Mouse (Mus musculus): ENCODE results near the gene Zfp839. TPM values are rescaled to one million over a fixed set of nuclear protein-coding genes. Genes with fewer than 3 reads are reported as not detected.

The Zfp839 gene
- polyA plus RNA-seq, 1 experiment from 2014 or later = 2.2 TPM

DNA sequence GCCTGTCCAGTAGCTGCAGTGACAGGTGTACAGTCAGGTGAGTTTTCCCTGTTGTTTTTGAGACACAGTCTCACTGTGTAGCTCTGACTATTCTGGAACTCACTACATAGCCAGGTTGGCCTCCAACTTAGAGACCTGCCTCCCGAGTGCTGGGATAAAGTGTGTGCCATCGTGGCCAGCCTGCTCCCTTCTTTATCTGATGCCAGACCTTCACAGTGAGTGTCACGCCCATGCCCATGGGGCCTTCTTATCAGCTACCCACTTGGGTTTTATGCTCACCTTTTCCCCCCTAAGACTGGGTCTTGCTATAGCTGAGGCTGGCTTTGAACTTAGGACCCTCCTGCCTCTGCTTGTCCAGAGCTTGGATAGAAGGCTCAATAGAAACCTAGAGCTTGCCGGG lies 20.1 kb downstream of the Zfp839 start:
- Histone ChIP-seq H3K9me3 (replicated peaks; ENCODE audit: control insufficient read depth, low read length) (no peaks in the 10 kb centered on the region), H3K27me3 (ENCODE audit: control insufficient read depth, insufficient read depth, low read length) (no peaks in the 10 kb centered on the region), H3K4me2 (ENCODE audit: low read depth, low read length) (no peak overlapping the region), H3K27ac (replicated peaks; ENCODE audit: low read depth, low read length) (no peak overlapping the region), H3K4me1 (ENCODE audit: control insufficient read depth, insufficient read depth, low read length) (no peaks in the 10 kb centered on the region), H3K36me3 (replicated peaks; ENCODE audit: control insufficient read depth, insufficient read depth, low read depth, low read length) (peaks cover 5% of the 10 kb centered on the region), H3K9ac (replicated peaks; ENCODE audit: low read length) (no peak overlapping the region), H3K4me3 (ENCODE audit: low read depth, low read length) (no peak overlapping the region)
- DNase-seq (ENCODE audit: low spot score) (no peak), ATAC-seq (replicated peaks; ENCODE audit: insufficient number of reproducible peaks, low FRiP score, low TSS enrichment, low read depth) (no peak)
- WGBS = 84% methylated on average over 4 of the region's 4 CpGs

DNA sequence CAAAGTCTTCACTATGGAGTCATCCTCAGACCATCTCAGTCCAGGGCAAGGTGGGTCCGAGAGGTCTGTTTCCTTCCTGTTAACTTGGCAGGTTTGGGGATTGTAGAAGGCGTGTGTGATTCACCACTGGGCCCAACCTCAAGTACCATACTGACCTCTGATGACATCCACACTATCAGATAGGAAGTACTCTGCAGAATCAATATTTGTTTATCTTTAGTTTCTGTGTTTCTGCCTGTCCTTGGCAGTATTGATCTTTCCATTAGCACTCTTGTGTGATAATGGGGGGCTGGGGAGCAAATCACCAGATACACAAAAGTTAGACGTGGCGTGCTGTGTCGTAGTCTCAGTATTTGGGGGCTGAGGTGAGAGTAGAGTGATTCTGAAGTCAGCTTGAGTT lies 21.2 kb downstream of the Zfp839 start:
- no peak overlapping the region for H3K27ac ChIP-seq (replicated peaks; ENCODE audit: low read depth, low read length)
- no peak for ATAC-seq (replicated peaks; ENCODE audit: insufficient number of reproducible peaks, low FRiP score, low TSS enrichment, low read depth)
- whole genome bisulfite sequencing = 92% methylated on average over 5 of the region's 5 CpGs
- H3K4me3 ChIP-seq (ENCODE audit: low read depth, low read length) = no peak overlapping the region
- no peak overlapping the region for H3K9ac ChIP-seq (replicated peaks; ENCODE audit: low read length)
- peaks cover 5% of the 10 kb centered on the region for H3K36me3 ChIP-seq (replicated peaks; ENCODE audit: control insufficient read depth, insufficient read depth, low read depth, low read length)
- no peaks in the 10 kb centered on the region for H3K27me3 ChIP-seq (ENCODE audit: control insufficient read depth, insufficient read depth, low read length)
- H3K9me3 ChIP-seq (replicated peaks; ENCODE audit: control insufficient read depth, low read length) = no peaks in the 10 kb centered on the region
- no peak overlapping the region for H3K4me2 ChIP-seq (ENCODE audit: low read depth, low read length)
- H3K4me1 ChIP-seq (ENCODE audit: control insufficient read depth, insufficient read depth, low read length) = no peaks in the 10 kb centered on the region
- DNase-seq (ENCODE audit: low spot score) = no peak

DNA sequence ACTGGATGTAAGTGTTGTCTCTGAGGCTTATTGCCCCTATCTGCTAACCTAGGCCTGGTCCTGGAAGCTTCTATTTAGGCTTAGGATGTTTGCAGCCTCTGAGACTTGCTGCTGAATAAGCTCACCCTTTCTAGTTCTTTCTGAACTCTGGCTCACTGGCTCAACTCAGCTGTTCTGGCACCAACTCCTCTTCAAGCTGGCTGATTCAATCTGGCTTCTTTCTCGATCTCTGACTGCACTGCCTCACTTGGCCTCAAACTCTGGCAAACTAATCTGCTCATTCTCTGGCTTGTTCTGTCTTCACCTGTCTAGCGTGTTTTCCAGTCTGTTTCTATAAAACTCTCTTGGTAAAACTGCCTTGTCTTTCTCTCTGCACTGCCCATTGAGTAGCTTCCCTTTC lies 25.3 kb downstream of the Zfp839 start:
- no peak overlapping the region for H3K4me2 ChIP-seq (ENCODE audit: low read depth, low read length)
- DNase-seq (ENCODE audit: low spot score) (no peak), ATAC-seq (replicated peaks; ENCODE audit: insufficient number of reproducible peaks, low FRiP score, low TSS enrichment, low read depth) (no peak)
- no peak overlapping the region for H3K9ac ChIP-seq (replicated peaks; ENCODE audit: low read length)
- H3K27ac ChIP-seq (replicated peaks; ENCODE audit: low read depth, low read length) = no peak overlapping the region
- H3K4me3 ChIP-seq (ENCODE audit: low read depth, low read length) = no peak overlapping the region
- peaks cover 5% of the 10 kb centered on the region for H3K36me3 ChIP-seq (replicated peaks; ENCODE audit: control insufficient read depth, insufficient read depth, low read depth, low read length)
- no peaks in the 10 kb centered on the region for H3K9me3 ChIP-seq (replicated peaks; ENCODE audit: control insufficient read depth, low read length)
- H3K27me3 ChIP-seq (ENCODE audit: control insufficient read depth, insufficient read depth, low read length) = no peaks in the 10 kb centered on the region
- WGBS = 94% methylated on average over 2 of the region's 2 CpGs
- H3K4me1 ChIP-seq (ENCODE audit: control insufficient read depth, insufficient read depth, low read length) = no peaks in the 10 kb centered on the region

DNA sequence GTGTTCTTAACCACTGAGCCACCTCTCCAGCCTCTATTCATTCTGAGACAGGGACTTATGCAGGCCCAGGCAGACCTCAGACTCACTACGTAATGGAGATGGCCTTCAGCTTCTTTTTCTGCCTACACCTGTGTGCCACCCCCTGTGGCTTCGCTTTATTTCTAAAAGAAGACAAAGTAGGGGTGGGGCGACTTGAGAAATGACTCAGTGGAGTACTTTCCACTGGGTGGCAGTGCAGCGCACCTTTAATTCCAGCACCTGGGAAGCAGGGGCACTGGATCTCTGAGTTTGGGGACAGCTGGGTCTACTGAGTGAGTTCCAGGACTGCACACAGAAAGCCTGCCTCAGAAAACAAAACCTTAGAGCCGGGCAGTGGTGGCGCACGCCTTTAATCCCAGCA lies 32.2 kb downstream of the Zfp839 start:
- no peaks in the 10 kb centered on the region for H3K9me3 ChIP-seq (replicated peaks; ENCODE audit: control insufficient read depth, low read length)
- no peak for DNase-seq (ENCODE audit: low spot score)
- H3K36me3 ChIP-seq (replicated peaks; ENCODE audit: control insufficient read depth, insufficient read depth, low read depth, low read length) = peaks cover 2% of the 10 kb centered on the region
- H3K27me3 ChIP-seq (ENCODE audit: control insufficient read depth, insufficient read depth, low read length) = no peaks in the 10 kb centered on the region
- H3K4me1 ChIP-seq (ENCODE audit: control insufficient read depth, insufficient read depth, low read length) = no peaks in the 10 kb centered on the region
- no peak overlapping the region for H3K4me2 ChIP-seq (ENCODE audit: low read depth, low read length)
- H3K9ac ChIP-seq (replicated peaks; ENCODE audit: low read length) = no peak overlapping the region
- H3K4me3 ChIP-seq (ENCODE audit: low read depth, low read length) = no peak overlapping the region
- WGBS = 87% methylated on average over 7 of the region's 7 CpGs
- H3K27ac ChIP-seq (replicated peaks; ENCODE audit: low read depth, low read length) = no peak overlapping the region
- no peak for ATAC-seq (replicated peaks; ENCODE audit: insufficient number of reproducible peaks, low FRiP score, low TSS enrichment, low read depth)

DNA sequence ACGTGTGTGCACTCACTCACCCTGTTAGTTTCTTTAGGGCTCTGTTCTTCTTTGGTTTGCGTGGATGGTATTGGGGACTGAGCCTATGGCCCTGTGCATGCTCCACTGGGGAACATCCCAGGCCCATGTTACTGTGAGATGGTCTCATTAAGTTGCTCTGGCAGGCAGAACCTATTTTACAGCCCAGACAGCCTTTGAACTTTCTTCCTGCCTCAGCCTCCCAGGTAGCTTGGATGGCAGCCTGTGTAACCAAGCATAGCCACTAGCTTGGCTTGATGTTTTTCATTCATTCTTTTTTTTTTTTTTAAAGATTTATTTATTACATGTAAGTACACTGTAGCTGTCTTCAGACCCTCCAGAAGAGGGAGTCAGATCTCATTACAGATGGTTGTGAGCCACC lies 35.2 kb downstream of the Zfp839 start:
- Histone ChIP-seq H3K36me3 (replicated peaks; ENCODE audit: control insufficient read depth, insufficient read depth, low read depth, low read length) (no peaks in the 10 kb centered on the region; the same call in 1 of the 2 replicates), H3K9ac (replicated peaks; ENCODE audit: low read length) (no peak overlapping the region), H3K4me2 (ENCODE audit: low read depth, low read length) (no peak overlapping the region), H3K9me3 (replicated peaks; ENCODE audit: control insufficient read depth, low read length) (no peaks in the 10 kb centered on the region), H3K4me3 (ENCODE audit: low read depth, low read length) (no peak overlapping the region), H3K27ac (replicated peaks; ENCODE audit: low read depth, low read length) (no peak overlapping the region), H3K27me3 (ENCODE audit: control insufficient read depth, insufficient read depth, low read length) (no peaks in the 10 kb centered on the region), H3K4me1 (ENCODE audit: control insufficient read depth, insufficient read depth, low read length) (no peaks in the 10 kb centered on the region)
- 92% methylated on average over 2 of the region's 2 CpGs for WGBS
- ATAC-seq (replicated peaks; ENCODE audit: insufficient number of reproducible peaks, low FRiP score, low TSS enrichment, low read depth) = no peak
- DNase-seq (ENCODE audit: low spot score) = no peak

DNA sequence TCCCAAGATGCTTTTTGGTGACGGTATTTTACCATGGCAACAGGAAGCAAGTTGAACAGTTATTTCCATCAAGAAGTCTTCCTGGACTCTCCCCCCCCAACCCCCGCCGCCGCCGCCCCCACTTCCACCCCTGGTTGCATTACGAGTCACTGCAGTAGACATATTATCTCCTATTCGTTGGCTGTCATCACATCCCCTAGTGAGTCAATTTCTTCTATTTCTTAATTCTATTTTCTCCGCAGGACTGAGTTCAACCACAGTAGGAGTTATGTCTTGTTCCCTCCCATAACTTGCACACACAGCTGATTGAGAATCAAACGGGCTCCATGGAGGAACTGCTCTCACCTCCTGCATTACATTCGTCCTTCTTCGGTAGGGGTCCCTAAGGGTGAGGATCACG lies 38.1 kb downstream of the Zfp839 start:
- Histone ChIP-seq H3K36me3 (replicated peaks; ENCODE audit: control insufficient read depth, insufficient read depth, low read depth, low read length) (no peaks in the 10 kb centered on the region; the same call in 1 of the 2 replicates), H3K27ac (replicated peaks; ENCODE audit: low read depth, low read length) (no peak overlapping the region), H3K4me1 (ENCODE audit: control insufficient read depth, insufficient read depth, low read length) (no peaks in the 10 kb centered on the region), H3K4me3 (ENCODE audit: low read depth, low read length) (peak overlapping the region; percentile 85), H3K27me3 (ENCODE audit: control insufficient read depth, insufficient read depth, low read length) (no peaks in the 10 kb centered on the region), H3K9ac (replicated peaks; ENCODE audit: low read length) (peak overlapping the region; percentile 81), H3K9me3 (replicated peaks; ENCODE audit: control insufficient read depth, low read length) (no peaks in the 10 kb centered on the region), H3K4me2 (ENCODE audit: low read depth, low read length) (peak overlapping the region; percentile 82)
- WGBS = 46% methylated on average over 12 of the region's 12 CpGs
- ATAC-seq (replicated peaks; ENCODE audit: insufficient number of reproducible peaks, low FRiP score, low TSS enrichment, low read depth) = no peak
- no peak for DNase-seq (ENCODE audit: low spot score)

DNA sequence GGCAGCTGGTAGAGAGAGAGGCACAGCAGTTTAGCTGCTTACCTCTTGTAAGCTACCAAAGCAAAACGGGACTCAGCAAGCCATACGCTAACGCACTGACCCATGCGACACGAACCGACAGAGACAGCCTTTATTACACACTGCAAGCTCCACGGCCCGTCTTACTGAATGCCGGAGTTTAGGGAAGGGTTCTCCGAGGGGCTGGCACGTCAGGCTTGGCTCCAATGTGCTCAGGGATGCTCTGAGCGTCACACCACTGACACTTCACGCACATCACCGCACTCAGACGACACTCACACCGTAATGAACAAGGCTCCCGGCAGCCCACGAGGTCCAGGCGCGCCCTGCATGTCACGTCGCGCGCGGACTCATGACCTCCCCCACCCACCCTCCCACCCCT lies 38.6 kb downstream of the Zfp839 start:
- H3K4me3 ChIP-seq (ENCODE audit: low read depth, low read length) = peak overlapping the region; percentile 85
- DNase-seq (ENCODE audit: low spot score) (no peak), ATAC-seq (replicated peaks; ENCODE audit: insufficient number of reproducible peaks, low FRiP score, low TSS enrichment, low read depth) (peak; percentile 53)
- no peaks in the 10 kb centered on the region for H3K4me1 ChIP-seq (ENCODE audit: control insufficient read depth, insufficient read depth, low read length)
- no peaks in the 10 kb centered on the region for H3K27me3 ChIP-seq (ENCODE audit: control insufficient read depth, insufficient read depth, low read length)
- WGBS = under 1% methylated on average over 25 of the region's 25 CpGs
- no peaks in the 10 kb centered on the region; the same call in 1 of the 2 replicates for H3K36me3 ChIP-seq (replicated peaks; ENCODE audit: control insufficient read depth, insufficient read depth, low read depth, low read length)
- no peaks in the 10 kb centered on the region for H3K9me3 ChIP-seq (replicated peaks; ENCODE audit: control insufficient read depth, low read length)
- H3K4me2 ChIP-seq (ENCODE audit: low read depth, low read length) = peak overlapping the region; percentile 82
- no peak overlapping the region for H3K27ac ChIP-seq (replicated peaks; ENCODE audit: low read depth, low read length)
- peak overlapping the region; percentile 81 for H3K9ac ChIP-seq (replicated peaks; ENCODE audit: low read length)

DNA sequence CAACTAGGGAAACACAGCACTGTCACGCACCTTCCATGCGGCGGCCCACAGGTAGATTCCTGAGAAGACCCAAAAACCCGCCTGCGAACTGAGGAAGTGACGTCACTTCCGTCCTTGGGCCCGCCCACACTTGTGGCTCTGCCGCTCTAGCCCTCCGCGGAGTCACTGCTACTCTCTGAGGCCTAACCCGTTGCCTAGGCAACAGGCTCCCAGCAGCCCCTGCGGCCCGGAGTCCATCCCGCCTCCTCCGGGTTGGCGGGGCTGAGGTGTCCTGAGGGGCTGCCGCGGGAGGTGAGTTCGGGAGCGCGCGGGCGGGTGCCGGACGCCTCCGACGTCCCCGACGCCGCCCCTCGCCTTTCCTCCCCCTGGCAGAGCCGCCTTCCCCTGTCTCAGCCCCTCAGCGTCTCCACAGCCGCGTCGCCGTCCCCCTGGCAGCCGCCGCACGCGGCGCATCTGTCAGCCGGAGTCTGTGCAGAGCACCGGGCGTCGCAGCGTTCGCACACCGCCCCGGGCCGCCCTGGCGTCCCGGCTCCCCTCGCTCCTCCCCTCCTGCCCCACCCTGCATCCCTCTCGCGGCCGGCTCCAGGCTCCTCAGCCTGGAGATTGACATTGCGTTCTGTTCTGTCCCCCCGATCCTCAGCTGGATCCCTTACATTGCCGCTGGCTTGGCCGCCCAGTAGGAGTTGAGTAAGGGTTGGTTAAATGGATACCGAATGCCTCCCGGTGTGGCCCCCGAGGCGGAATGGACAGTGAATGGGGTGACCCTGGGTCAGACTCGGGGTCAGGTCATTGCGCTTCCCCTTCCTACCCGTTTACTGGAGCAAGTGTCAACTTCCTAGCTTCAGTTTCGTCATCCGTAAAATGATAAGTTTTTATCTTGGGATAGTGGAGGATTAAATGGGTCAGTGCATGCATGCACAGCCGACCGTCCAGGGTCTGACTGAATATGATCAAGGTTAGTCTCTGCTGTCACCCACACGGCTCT lies 39.3 kb downstream of the Zfp839 start, which contains the start of the genes Cinp and Tecpr2:
TSS of gene Cinp (minus strand) at position 110 of the 985 bp plus-strand sequence.
TSS of gene Tecpr2 (plus strand) at position 229 of the 985 bp plus-strand sequence.
- Histone ChIP-seq H3K9me3 (replicated peaks; ENCODE audit: control insufficient read depth, low read length) (no peaks in the 10 kb centered on the region), H3K9ac (replicated peaks; ENCODE audit: low read length) (peak within 1 kb of the TSS; percentile 85), H3K27ac (replicated peaks; ENCODE audit: low read depth, low read length) (peak within 1 kb of the TSS; percentile 81; the same call in 1 of the 2 replicates), H3K27me3 (ENCODE audit: control insufficient read depth, insufficient read depth, low read length) (no peaks in the 10 kb centered on the region), H3K36me3 (replicated peaks; ENCODE audit: control insufficient read depth, insufficient read depth, low read depth, low read length) (no peaks in the 10 kb centered on the region; the same call in 1 of the 2 replicates), H3K4me1 (ENCODE audit: control insufficient read depth, insufficient read depth, low read length) (no peaks in the 10 kb centered on the region), H3K4me2 (ENCODE audit: low read depth, low read length) (peak within 1 kb of the TSS; percentile 89), H3K4me3 (ENCODE audit: low read depth, low read length) (peak within 1 kb of the TSS; percentile 85)
- DNase-seq (ENCODE audit: low spot score) = peak; percentile 100
- under 1% methylated on average over 62 of the region's 74 CpGs for WGBS
- peak; percentile 97 for ATAC-seq (replicated peaks; ENCODE audit: insufficient number of reproducible peaks, low FRiP score, low TSS enrichment, low read depth)
